Mouse (Mus musculus) MEL (cell line): ENCODE results near the gene Efna5. TPM values are rescaled to one million over a fixed set of nuclear protein-coding genes. Genes with fewer than 3 reads are reported as not detected.

Experiments used
- DNase-seq: peaks from one replicate; pipeline ENCODE4 v3.0.0; 2011; ENCODE audit warnings: low read depth, low spot score
- H3K27ac ChIP-seq: 2 replicates; pipeline ENCODE4 v1.5.1; 2012; ENCODE audit warnings: low read depth, mild to moderate bottlenecking, control low read depth, low read length, moderate library complexity; ENCODE audit not compliant: control insufficient read depth
- H3K27me3 ChIP-seq, 2 experiments: fragments of 150-350 bp in 1 of 2; sonication (generic) in 1 of 2; 2 replicates each; pipeline ENCODE4 v1.6.1; 2012; ENCODE audit warnings: low read length in 2 of 2, mild to moderate bottlenecking in 2 of 2, improper control_type of control experiment in 1 of 2, moderate library complexity in 1 of 2; ENCODE audit not compliant: insufficient read depth in 2 of 2, control insufficient read depth in 1 of 2
- H3K36me3 ChIP-seq, 2 experiments: 2 replicates each; pipeline ENCODE4 v1.6.1; 2012 to 2014; ENCODE audit warnings: low read length in 2 of 2, improper control_type of control experiment in 1 of 2, inconsistent platforms in 1 of 2, mild to moderate bottlenecking in 1 of 2; ENCODE audit not compliant: insufficient read depth in 2 of 2, control insufficient read depth in 1 of 2
- H3K4me1 ChIP-seq, 2 experiments: fragments of 150-350 bp in 1 of 2; sonication (generic) in 1 of 2; 2 replicates each; pipeline ENCODE4 v1.6.1; 2012; ENCODE audit warnings: low read length in 2 of 2, improper control_type of control experiment in 1 of 2, mild to moderate bottlenecking in 1 of 2; ENCODE audit not compliant: insufficient read depth in 2 of 2, control insufficient read depth in 1 of 2
- H3K4me3 ChIP-seq, 2 experiments: fragments of 150-350 bp in 1 of 2; sonication (generic) in 1 of 2; 2 replicates each; pipeline ENCODE4 v1.5.1; 2012; ENCODE audit warnings: low read depth in 2 of 2, low read length in 2 of 2, mild to moderate bottlenecking in 2 of 2, moderate library complexity in 2 of 2, control low read depth in 1 of 2, improper control_type of control experiment in 1 of 2; ENCODE audit not compliant: control insufficient read depth in 1 of 2, insufficient read depth in 1 of 2
- H3K79me2 ChIP-seq: 2 replicates; pipeline ENCODE4 v1.6.1; 2012; ENCODE audit warnings: mild to moderate bottlenecking, low read length, moderate library complexity; ENCODE audit not compliant: control insufficient read depth, poor library complexity, insufficient read depth
- H3K9ac ChIP-seq: 2 replicates; pipeline ENCODE4 v1.6.1; 2012; ENCODE audit warnings: low read depth, mild to moderate bottlenecking, control low read depth, low read length, moderate library complexity; ENCODE audit not compliant: control insufficient read depth, poor library complexity, severe bottlenecking
- H3K9me3 ChIP-seq: fragments of 150-350 bp; sonication (generic); replicated peaks from 2 replicates; pipeline ENCODE4 v1.6.1; 2012; ENCODE audit warnings: mild to moderate bottlenecking, low read length, improper control_type of control experiment, moderate library complexity; ENCODE audit not compliant: insufficient read depth
- CHD1 ChIP-seq: IDR thresholded peaks from 2 replicates; pipeline ENCODE4 v1.6.1; 2012; ENCODE audit warnings: low read depth, mild to moderate bottlenecking, inconsistent platforms, low read length, improper control_type of control experiment
- E2F4 ChIP-seq: IDR thresholded peaks from 2 replicates; pipeline ENCODE4 v1.6.1; 2011; ENCODE audit warnings: low read depth, low read length, improper control_type of control experiment, borderline replicate concordance
- ELF1 ChIP-seq: IDR thresholded peaks from 2 replicates; pipeline ENCODE4 v1.6.1; 2014; ENCODE audit warnings: low read depth, mild to moderate bottlenecking, inconsistent platforms, low read length, improper control_type of control experiment, moderate library complexity
- HCFC1 ChIP-seq: IDR thresholded peaks from 2 replicates; pipeline ENCODE4 v1.6.1; 2012; ENCODE audit warnings: low read depth, mild to moderate bottlenecking, inconsistent platforms, low read length, improper control_type of control experiment, moderate library complexity
- JUND ChIP-seq: IDR thresholded peaks from 2 replicates; pipeline ENCODE4 v1.6.1; 2011; ENCODE audit warnings: low read depth, mild to moderate bottlenecking, improper control_type of control experiment, low read length
- KAT2A ChIP-seq: conservative IDR thresholded peaks from 2 replicates; pipeline ENCODE4 v1.6.1; 2012; ENCODE audit warnings: low read depth, low read length, improper control_type of control experiment, inconsistent platforms
- MAFK ChIP-seq: IDR thresholded peaks from 2 replicates; pipeline ENCODE4 v1.6.1; 2011; ENCODE audit warnings: low read depth, mild to moderate bottlenecking, low read length, improper control_type of control experiment, borderline replicate concordance
- MAZ ChIP-seq: IDR thresholded peaks from 2 replicates; pipeline ENCODE4 v1.6.1; 2012; ENCODE audit warnings: low read depth, mild to moderate bottlenecking, inconsistent platforms, low read length, improper control_type of control experiment
- MEF2A ChIP-seq: IDR thresholded peaks from 2 replicates; pipeline ENCODE4 v1.6.1; 2014; ENCODE audit warnings: low read depth, mild to moderate bottlenecking, inconsistent platforms, low read length, improper control_type of control experiment; ENCODE audit not compliant: poor library complexity, insufficient replicate concordance, severe bottlenecking; ENCODE audit errors: extremely low read depth
- MXI1 ChIP-seq: IDR thresholded peaks from 2 replicates; pipeline ENCODE4 v1.6.1; 2011; ENCODE audit warnings: mild to moderate bottlenecking, low read depth, low read length, improper control_type of control experiment
- NELFE ChIP-seq: IDR thresholded peaks from 2 replicates; pipeline ENCODE4 v1.6.1; 2011; ENCODE audit warnings: low read depth, low read length, improper control_type of control experiment
- NRF1 ChIP-seq: IDR thresholded peaks from 2 replicates; pipeline ENCODE4 v1.6.1; 2014; ENCODE audit warnings: low read depth, mild to moderate bottlenecking, inconsistent platforms, low read length, improper control_type of control experiment, moderate library complexity; ENCODE audit not compliant: poor library complexity, insufficient read depth, severe bottlenecking
- POLR2AphosphoS2 ChIP-seq: IDR thresholded peaks from 2 replicates; pipeline ENCODE4 v1.6.1; 2011; ENCODE audit warnings: low read length, improper control_type of control experiment
- POLR2AphosphoS5 ChIP-seq: IDR thresholded peaks from 2 replicates; pipeline ENCODE4 v1.6.1; 2012; ENCODE audit warnings: low read depth, borderline replicate concordance, mild to moderate bottlenecking, inconsistent platforms, low read length, moderate library complexity, mixed read lengths
- RAD21 ChIP-seq: IDR thresholded peaks from 2 replicates; pipeline ENCODE4 v1.6.1; 2011; ENCODE audit warnings: mild to moderate bottlenecking, low read depth, low read length, improper control_type of control experiment
- RCOR1 ChIP-seq: IDR thresholded peaks from 2 replicates; pipeline ENCODE4 v1.6.1; 2012; ENCODE audit warnings: low read depth, mild to moderate bottlenecking, inconsistent platforms, low read length, improper control_type of control experiment
- SIN3A ChIP-seq: IDR thresholded peaks from 2 replicates; pipeline ENCODE4 v1.6.1; 2012; ENCODE audit warnings: low read length, improper control_type of control experiment, inconsistent platforms
- TBP ChIP-seq: IDR thresholded peaks from 2 replicates; pipeline ENCODE4 v1.8.0; 2011; ENCODE audit warnings: low read depth, low read length, improper control_type of control experiment
- TCF12 ChIP-seq: IDR thresholded peaks from 2 replicates; pipeline ENCODE4 v1.6.1; 2014; ENCODE audit warnings: low read depth, mild to moderate bottlenecking, inconsistent platforms, low read length, improper control_type of control experiment, moderate library complexity
- UBTF ChIP-seq: IDR thresholded peaks from 2 replicates; pipeline ENCODE4 v1.6.1; 2012; ENCODE audit warnings: low read depth, mild to moderate bottlenecking, inconsistent platforms, low read length, improper control_type of control experiment, moderate library complexity, borderline replicate concordance; ENCODE audit not compliant: insufficient read depth
- USF1 ChIP-seq: IDR thresholded peaks from 2 replicates; pipeline ENCODE4 v1.6.1; 2014; ENCODE audit warnings: low read depth, mild to moderate bottlenecking, inconsistent platforms, low read length, improper control_type of control experiment, moderate library complexity
- USF2 ChIP-seq, 2 experiments: IDR thresholded peaks; 2 replicates each; pipeline ENCODE4 v1.6.1; 2011 to 2012; ENCODE audit warnings: improper control_type of control experiment in 2 of 2, low read length in 2 of 2, borderline replicate concordance in 1 of 2, inconsistent platforms in 1 of 2, low read depth in 1 of 2, mild to moderate bottlenecking in 1 of 2; ENCODE audit not compliant: insufficient read depth in 1 of 2
- ZMIZ1 ChIP-seq: IDR thresholded peaks from 2 replicates; pipeline ENCODE4 v1.6.1; 2012; ENCODE audit warnings: low read depth, mild to moderate bottlenecking, inconsistent platforms, low read length, improper control_type of control experiment, moderate library complexity
- ZNF384 ChIP-seq: IDR thresholded peaks from 2 replicates; pipeline ENCODE4 v1.6.1; 2012; ENCODE audit warnings: low read depth, mild to moderate bottlenecking, inconsistent platforms, low read length, improper control_type of control experiment
- polyA plus RNA-seq, 2 experiments: library from polyadenylated mRNA; stranded (reverse) in 1 of 2; unstranded in 1 of 2; fragments of >175 nt in 1 of 2; fragments of >200 nt in 1 of 2; gene quantifications; 2 replicates each; pipeline versions ENCODE4 v1.2.1 to v1.2.4; 2012; ENCODE audit warnings: low replicate concordance in 2 of 2, low read depth in 1 of 2; ENCODE audit not compliant: insufficient read length in 2 of 2, insufficient read depth in 1 of 2, missing spikeins in 1 of 2
- total RNA-seq: library from RNA; depleted of rRNA; stranded (reverse); fragments of 300-350 nt; gene quantifications from 2 replicates; pipeline ENCODE4 v1.2.3, GENCODE M21; 2012

Gene Efna5
- total and polyA plus RNA-seq, 3 experiments: not detected

DNA sequence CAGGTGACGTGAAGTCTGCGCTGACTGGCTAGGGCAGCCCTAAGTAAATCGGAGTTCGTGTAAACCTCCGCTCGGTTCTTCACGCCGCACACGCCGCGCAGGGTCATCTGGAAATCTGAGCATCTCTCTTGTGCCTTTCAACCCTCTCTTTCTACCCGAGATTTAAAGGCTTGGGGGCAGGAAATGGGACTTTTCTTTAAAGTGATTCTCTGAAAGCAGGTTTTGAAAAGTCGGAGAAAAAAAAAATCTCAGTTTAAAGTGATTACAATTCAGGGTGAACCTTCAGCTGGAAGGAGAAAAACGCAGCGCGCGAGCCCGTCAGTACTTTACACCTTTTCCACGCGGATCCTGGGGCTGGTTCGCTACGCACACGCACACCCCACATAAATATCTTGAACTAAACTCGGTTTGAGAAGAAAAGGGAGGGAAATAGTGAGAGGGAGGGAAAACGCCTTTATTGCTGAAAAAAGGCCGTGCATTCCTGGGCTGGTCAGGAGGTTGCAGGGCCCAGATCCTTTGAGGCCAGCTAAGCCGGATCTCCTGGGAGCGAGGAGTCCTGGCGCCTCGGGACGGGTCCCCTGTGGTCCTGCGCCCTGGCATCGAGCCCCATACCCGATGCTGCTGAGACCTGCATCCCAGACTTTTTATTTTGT, 2.5 kb upstream of the Efna5 start:
- no peaks in the 10 kb centered on the region for H3K27me3 ChIP-seq
- H3K4me3 ChIP-seq: no peak overlapping the region
- no peak overlapping the region for H3K9ac ChIP-seq
- no peaks in the 10 kb centered on the region for H3K79me2 ChIP-seq
- TF ChIP-seq UBTF: no peak
- no peak for TF ChIP-seq POLR2AphosphoS2
- TF ChIP-seq KAT2A: no peak
- no peak for TF ChIP-seq JUND
- TF ChIP-seq TCF12: no peak
- no peak for TF ChIP-seq ELF1
- no peak for TF ChIP-seq ZMIZ1
- TF ChIP-seq TBP: no peak
- TF ChIP-seq RAD21: no peak
- TF ChIP-seq E2F4: no peak
- TF ChIP-seq RCOR1: no peak
- no peak for TF ChIP-seq MEF2A
- no peak for TF ChIP-seq NELFE
- no peak for TF ChIP-seq MAZ
- TF ChIP-seq USF2 (IDR thresholded peaks at IDR 0.05; ENCODE audit: borderline replicate concordance in 1 of 2, insufficient read depth in 1 of 2, low read depth in 1 of 2, low read length in 2 of 2): no peak
- no peak for TF ChIP-seq MAFK
- no peak for TF ChIP-seq POLR2AphosphoS5
- no peak for TF ChIP-seq SIN3A
- no peak overlapping the region for H3K27ac ChIP-seq
- no peaks in the 10 kb centered on the region for H3K36me3 ChIP-seq
- no peaks in the 10 kb centered on the region for H3K9me3 ChIP-seq
- no peaks in the 10 kb centered on the region for H3K4me1 ChIP-seq
- DNase-seq: no peak

DNA sequence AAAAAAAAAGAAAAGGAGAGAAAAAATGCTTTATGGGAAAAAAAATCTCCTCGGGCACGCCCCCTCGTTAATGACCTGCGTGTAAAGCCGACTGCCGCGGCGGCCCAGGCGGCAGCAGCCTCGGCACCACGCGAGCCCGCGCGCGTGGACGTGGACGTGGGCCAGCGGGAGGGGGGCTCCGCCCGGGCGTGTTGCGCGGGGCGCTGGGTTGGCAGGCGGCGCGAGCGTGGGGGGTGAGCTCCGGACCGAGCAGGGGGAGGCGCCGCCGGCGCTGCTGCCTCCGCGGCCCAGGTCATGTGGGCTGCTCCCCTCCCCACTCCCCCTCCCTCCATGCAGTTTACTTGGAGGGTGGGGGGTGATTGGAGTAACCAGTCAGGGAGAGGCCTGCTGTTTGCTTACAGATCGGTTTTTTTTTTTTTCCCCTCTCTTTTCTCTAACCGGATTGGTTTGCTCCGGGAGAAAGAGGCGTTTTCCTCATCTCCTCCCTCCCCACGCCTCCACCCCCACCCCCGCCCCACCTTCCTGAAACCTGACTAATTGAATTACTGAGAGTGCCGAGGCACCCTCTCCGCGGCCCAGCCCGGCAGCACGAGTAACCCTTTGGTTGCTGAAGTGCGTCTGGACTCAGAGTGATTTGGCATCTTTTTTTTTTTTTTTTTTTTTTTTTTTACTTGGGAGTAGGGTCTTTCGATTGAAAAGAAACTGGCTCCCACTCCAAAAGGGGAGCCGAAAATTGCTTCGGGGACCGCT, 1.8 kb upstream of the Efna5 start:
- no peaks in the 10 kb centered on the region for H3K4me1 ChIP-seq
- H3K27me3 ChIP-seq: no peaks in the 10 kb centered on the region
- DNase-seq: no peak
- no peaks in the 10 kb centered on the region for H3K9me3 ChIP-seq
- H3K27ac ChIP-seq: no peak overlapping the region
- H3K36me3 ChIP-seq: no peaks in the 10 kb centered on the region
- H3K79me2 ChIP-seq: no peaks in the 10 kb centered on the region
- TF ChIP-seq NRF1: no peak
- no peak for TF ChIP-seq JUND
- no peak for TF ChIP-seq MAFK
- no peak for TF ChIP-seq POLR2AphosphoS5
- no peak for TF ChIP-seq ELF1
- no peak for TF ChIP-seq MEF2A
- TF ChIP-seq MXI1: no peak
- TF ChIP-seq HCFC1: no peak
- no peak for TF ChIP-seq USF1
- no peak for TF ChIP-seq ZNF384
- TF ChIP-seq E2F4: no peak
- no peak for TF ChIP-seq UBTF
- no peak for TF ChIP-seq ZMIZ1
- no peak for TF ChIP-seq TBP
- TF ChIP-seq CHD1: no peak
- no peak overlapping the region for H3K9ac ChIP-seq
- no peak overlapping the region for H3K4me3 ChIP-seq
